Mouse (Mus musculus) stomach, embryonic 16.5 days (tissue): Measurements from ENCODE around the gene Mtap. TPM values are rescaled to one million over a fixed set of nuclear protein-coding genes. Genes with fewer than 3 reads are reported as not detected.

Experiments
- ATAC-seq: fragments of 200-750 bp; cut with Nextera tagmentation; 2 replicates; pipeline ENCODE4 v1.8.0; 2017; ENCODE audit warnings: moderate number of reproducible peaks, moderate TSS enrichment; ENCODE audit not compliant: insufficient read depth, low FRiP score
- H3K27ac ChIP-seq: fragments of 300-500 bp; sonication (generic); 2 replicates; pipeline ENCODE4 v1.5.1; 2014; ENCODE audit warnings: low read length
- H3K27me3 ChIP-seq: fragments of 300-500 bp; sonication (generic); 2 replicates; pipeline ENCODE4 v1.6.1; 2014; ENCODE audit warnings: low read length, control low read depth, mixed read lengths; ENCODE audit not compliant: control insufficient read depth, insufficient read depth
- H3K36me3 ChIP-seq: fragments of 300-500 bp; sonication (generic); 2 replicates; pipeline ENCODE4 v1.6.1; 2014; ENCODE audit warnings: low read length; ENCODE audit not compliant: control insufficient read depth, insufficient read depth
- H3K4me1 ChIP-seq: fragments of 300-500 bp; sonication (generic); 2 replicates; pipeline ENCODE4 v1.6.1; 2014; ENCODE audit warnings: low read length, control low read depth, mixed read lengths; ENCODE audit not compliant: control insufficient read depth, insufficient read depth
- H3K4me2 ChIP-seq: fragments of 300-500 bp; sonication (generic); 2 replicates; pipeline ENCODE4 v1.6.1; 2014; ENCODE audit warnings: low read depth, low read length, mixed read lengths
- H3K4me3 ChIP-seq: fragments of 300-500 bp; sonication (generic); replicated peaks from 2 replicates; pipeline ENCODE4 v1.5.1; 2014; ENCODE audit warnings: mild to moderate bottlenecking, low read length
- H3K9ac ChIP-seq: fragments of 300-500 bp; sonication (generic); 2 replicates; pipeline ENCODE4 v1.6.1; 2014; ENCODE audit warnings: low read length
- H3K9me3 ChIP-seq: fragments of 300-500 bp; sonication (generic); replicated peaks from 2 replicates; pipeline ENCODE4 v1.6.1; 2016; ENCODE audit warnings: low read length, control low read depth; ENCODE audit not compliant: control insufficient read depth
- WGBS: fragments of 180-500 bp; shearing (Covaris S2); extraction: QIAGEN DNeasy Blood & Tissue Kit; methylation state at CpG from one replicate; pipeline ENCODE4 v1.1.7; 2014; 5-methylcytosine and 5-hydroxymethylcytosine counted together
- polyA plus RNA-seq: library from polyadenylated mRNA; unstranded; fragments of >200 nt; fragmentation: Nextera tagmentation; extraction: Ambion mirVana; gene quantifications from 2 replicates; pipeline ENCODE4 v1.2.1, GENCODE M21; 2015

The Mtap gene
- polyA plus RNA-seq, 1 experiment from 2014 or later: 53.8 TPM

DNA sequence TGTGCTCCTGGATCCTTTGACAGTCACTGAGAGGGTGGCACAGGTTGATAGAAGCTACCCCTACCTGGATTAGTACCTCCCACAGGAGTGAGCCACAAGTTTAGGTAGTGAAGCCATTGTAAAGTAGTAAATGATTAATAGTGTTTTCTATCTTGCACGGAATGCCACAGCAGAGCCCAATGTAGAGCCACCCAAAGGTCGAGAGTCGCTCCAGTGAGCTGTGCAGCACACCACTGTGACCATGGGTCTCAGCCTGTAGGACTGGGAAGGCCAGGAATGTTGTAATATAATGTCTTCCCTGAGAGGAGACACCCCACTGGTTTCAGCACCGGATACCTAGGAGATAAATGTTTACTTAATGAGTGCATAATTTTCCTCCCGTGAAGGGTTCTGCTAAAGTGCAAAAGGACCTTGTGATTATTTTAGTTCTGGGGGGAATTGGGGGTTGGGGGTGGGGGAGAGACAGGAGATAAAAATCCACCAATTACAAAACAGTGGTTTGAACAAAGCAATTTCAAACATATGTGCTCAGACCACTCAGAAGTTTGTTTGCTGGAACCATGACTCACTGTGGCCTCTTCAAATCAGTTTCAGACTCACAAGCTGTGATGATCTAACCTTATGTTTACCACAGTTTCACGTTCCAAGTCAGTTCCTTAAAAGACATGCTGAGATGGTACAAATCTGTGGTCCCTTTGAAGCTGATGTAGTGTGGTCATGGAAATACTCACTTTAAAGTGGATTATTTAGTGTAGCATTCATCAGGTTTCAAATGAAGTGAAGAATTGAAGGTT lies 40.8 kb downstream of the Mtap start:
- Histone ChIP-seq H3K36me3 (peaks cover 29% of the 10 kb centered on the region), H3K9me3 (0 out of 2 replicates have a peak, but pooled peaks cover 4% of the 10 kb centered on the region), H3K9ac (no peak overlapping the region), H3K4me2 (no peak overlapping the region), H3K27ac (no peak overlapping the region), H3K4me1 (no peaks in the 10 kb centered on the region), H3K27me3 (no peaks in the 10 kb centered on the region), H3K4me3 (no peak overlapping the region)
- no peak for ATAC-seq
- WGBS: 59% methylated on average over 6 of the region's 6 CpGs

DNA sequence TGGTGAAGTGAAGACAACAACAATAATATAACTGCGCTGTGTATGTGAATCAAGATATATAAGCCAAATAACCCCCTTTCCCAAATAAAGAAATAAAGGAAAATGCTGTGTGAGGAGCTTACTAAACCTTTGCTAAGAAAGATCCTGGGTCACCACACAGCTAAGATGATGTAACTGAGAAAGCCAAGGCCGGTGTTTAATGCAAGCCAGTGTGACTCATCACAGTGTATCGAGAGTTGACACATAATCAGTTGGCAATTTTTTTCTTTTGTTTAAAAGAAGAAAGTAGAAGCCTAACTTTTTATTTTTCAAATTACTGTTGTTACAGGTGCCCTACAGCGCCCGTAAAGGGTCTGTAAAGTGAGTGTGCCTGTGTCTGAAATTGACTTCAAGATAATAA lies 43.2 kb downstream of the Mtap start:
- no peak overlapping the region for H3K4me3 ChIP-seq
- H3K9ac ChIP-seq: no peak overlapping the region
- H3K27me3 ChIP-seq: no peaks in the 10 kb centered on the region
- WGBS: 96% methylated on average over 5 of the region's 5 CpGs
- 0 out of 2 replicates have a peak, but pooled peaks cover 4% of the 10 kb centered on the region for H3K9me3 ChIP-seq
- H3K27ac ChIP-seq: no peak overlapping the region
- ATAC-seq: no peak
- no peaks in the 10 kb centered on the region for H3K4me1 ChIP-seq
- H3K4me2 ChIP-seq: no peak overlapping the region
- peaks cover 12% of the 10 kb centered on the region for H3K36me3 ChIP-seq

DNA sequence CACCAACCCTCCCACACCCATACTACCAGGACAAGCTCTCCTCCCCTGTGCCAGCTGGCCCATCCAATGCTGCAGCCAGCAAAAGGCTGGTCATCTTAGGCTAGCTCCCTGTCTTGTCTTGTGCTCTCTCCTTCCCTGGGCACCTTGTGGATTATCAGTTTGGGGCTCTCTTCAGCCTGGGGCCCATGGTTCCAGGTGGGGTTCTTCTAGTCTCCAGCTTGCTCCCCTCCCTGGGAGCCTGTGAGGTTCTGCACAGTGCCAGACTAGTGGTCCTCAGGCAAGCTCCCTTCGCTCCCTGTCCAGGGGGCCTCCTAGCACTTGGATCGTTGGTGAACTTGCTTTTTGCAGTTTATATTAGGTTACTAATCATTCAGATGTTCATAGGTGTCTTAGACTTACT lies 44.7 kb downstream of the Mtap start:
- Histone ChIP-seq H3K27ac (no peak overlapping the region), H3K9ac (no peak overlapping the region), H3K36me3 (peaks cover 8% of the 10 kb centered on the region), H3K4me2 (no peak overlapping the region), H3K4me3 (no peak overlapping the region), H3K9me3 (0 out of 2 replicates have a peak, but pooled peaks cover 4% of the 10 kb centered on the region), H3K27me3 (no peaks in the 10 kb centered on the region), H3K4me1 (no peaks in the 10 kb centered on the region)
- WGBS: 94% methylated on average over 2 of the region's 2 CpGs
- ATAC-seq: no peak

DNA sequence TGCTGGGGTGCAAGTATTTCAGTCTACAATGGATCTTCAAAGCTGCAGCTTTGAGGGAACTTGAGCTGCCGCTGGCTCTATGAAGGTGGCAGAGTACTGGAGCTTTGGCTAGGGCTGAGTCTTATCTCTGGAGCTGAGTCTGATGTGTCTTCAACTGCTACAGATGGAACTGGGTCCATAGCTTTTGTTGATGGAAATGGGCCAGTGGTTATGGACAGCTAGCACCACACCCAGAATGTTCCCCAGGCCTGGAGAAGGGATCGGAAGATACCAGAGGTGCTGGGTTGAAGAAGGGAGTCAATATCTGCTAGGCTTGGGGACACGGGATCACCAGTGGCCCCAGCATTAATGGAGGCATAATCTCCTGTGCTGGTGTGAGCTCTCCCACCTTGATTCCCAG lies 45.6 kb downstream of the Mtap start:
- Histone ChIP-seq H3K27ac (no peak overlapping the region), H3K4me2 (no peak overlapping the region), H3K4me3 (no peak overlapping the region), H3K9ac (no peak overlapping the region), H3K4me1 (no peaks in the 10 kb centered on the region), H3K9me3 (0 out of 2 replicates have a peak, but pooled peaks cover 4% of the 10 kb centered on the region), H3K36me3 (peaks cover 8% of the 10 kb centered on the region), H3K27me3 (no peaks in the 10 kb centered on the region)
- ATAC-seq: no peak
- over 99% methylated on average over 3 of the region's 3 CpGs for WGBS

DNA sequence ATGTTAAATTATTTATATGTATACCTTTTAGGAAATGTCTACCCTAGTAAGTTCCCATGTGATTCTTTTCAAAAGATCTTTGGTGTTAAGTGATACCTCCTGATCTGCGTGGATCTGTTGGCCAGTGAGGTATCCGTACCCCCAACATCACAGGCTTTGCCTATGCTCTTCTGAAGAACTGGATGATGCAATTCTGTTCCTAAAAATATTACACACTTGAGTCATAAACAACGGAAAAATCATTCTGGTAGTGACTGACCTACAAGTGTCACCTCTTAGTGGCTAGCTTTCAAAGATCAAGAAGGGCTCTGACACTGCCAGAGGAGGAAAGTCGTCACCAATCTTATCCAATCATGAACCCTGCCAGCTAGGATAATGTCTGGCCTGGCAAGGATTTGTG lies 58.6 kb downstream of the Mtap start:
- Histone ChIP-seq H3K4me1 (no peaks in the 10 kb centered on the region), H3K36me3 (no peaks in the 10 kb centered on the region), H3K9me3 (no peaks in the 10 kb centered on the region), H3K27ac (no peak overlapping the region), H3K27me3 (no peaks in the 10 kb centered on the region), H3K9ac (no peak overlapping the region), H3K4me2 (no peak overlapping the region), H3K4me3 (no peak overlapping the region)
- no peak for ATAC-seq
- 80% methylated on average over 4 of the region's 4 CpGs for WGBS

DNA sequence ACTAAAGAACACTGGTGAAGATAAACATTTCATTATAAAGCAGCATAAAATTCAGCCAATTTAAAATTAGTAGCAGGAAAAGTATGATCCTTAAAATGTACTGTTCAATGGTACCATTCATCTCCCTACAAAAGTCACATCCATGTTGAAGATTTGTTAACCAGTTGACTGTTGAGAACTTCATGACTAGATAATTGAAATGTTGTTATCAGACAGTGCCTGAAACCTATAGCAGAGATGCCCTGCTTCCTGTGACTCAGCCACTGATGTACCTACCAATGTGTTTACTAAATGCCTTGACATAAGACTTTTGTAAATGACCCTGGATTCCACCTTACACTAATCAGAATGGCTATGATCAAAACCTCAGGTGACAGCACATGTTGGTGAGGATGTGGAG lies 60.2 kb downstream of the Mtap start:
- Histone ChIP-seq H3K9me3 (no peaks in the 10 kb centered on the region), H3K4me1 (no peaks in the 10 kb centered on the region), H3K4me2 (no peak overlapping the region), H3K27ac (no peak overlapping the region), H3K27me3 (no peaks in the 10 kb centered on the region), H3K36me3 (no peaks in the 10 kb centered on the region), H3K9ac (no peak overlapping the region), H3K4me3 (no peak overlapping the region)
- no peak for ATAC-seq

DNA sequence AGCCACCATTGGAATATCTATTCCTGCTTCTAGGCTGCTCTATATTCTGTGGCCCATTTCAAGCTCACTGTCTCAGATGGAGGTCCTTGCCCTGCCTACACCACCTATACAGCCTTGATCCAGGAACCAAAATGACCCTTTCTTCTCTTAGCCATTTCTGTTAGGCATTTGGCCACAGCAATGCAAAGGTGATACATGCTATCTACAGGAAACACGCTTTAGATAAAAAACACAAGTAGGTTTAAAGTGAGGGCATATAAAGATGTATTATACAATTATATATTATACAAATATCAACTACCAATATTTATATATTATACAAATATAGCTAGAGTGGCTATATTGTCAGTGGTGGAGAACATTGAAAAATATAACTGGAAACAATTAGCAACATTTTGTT lies 63.9 kb downstream of the Mtap start:
- no peak for ATAC-seq
- no peaks in the 10 kb centered on the region for H3K36me3 ChIP-seq
- H3K27me3 ChIP-seq: no peaks in the 10 kb centered on the region
- no peak overlapping the region for H3K4me2 ChIP-seq
- no peak overlapping the region for H3K4me3 ChIP-seq
- H3K9me3 ChIP-seq: no peaks in the 10 kb centered on the region
- 81% methylated on average over 1 of the region's 1 CpGs for WGBS
- no peak overlapping the region for H3K9ac ChIP-seq
- H3K27ac ChIP-seq: no peak overlapping the region
- H3K4me1 ChIP-seq: no peaks in the 10 kb centered on the region

DNA sequence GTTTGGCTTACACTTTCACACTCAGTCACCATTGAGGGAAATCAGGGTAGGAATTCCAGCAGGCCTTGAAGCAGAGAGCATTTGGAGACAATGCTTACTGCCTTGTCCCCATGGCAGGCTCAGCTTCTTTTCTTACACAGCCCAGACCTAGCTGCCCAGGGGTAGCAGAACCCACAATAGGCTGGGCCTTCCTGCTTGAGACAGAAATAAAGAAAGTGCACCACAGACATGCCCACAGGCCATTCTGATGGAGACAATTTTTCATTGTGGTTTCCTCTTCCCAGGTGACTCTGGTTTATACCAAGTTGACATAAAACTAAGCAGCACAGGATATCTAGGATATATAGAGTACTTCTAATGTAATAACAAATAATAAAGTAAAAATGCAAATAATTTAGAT lies 72.4 kb downstream of the Mtap start:
- Histone ChIP-seq H3K4me2 (no peak overlapping the region), H3K27ac (no peak overlapping the region), H3K4me1 (no peaks in the 10 kb centered on the region), H3K36me3 (no peaks in the 10 kb centered on the region), H3K9me3 (no peaks in the 10 kb centered on the region), H3K9ac (no peak overlapping the region), H3K27me3 (no peaks in the 10 kb centered on the region), H3K4me3 (no peak overlapping the region)
- no peak for ATAC-seq

DNA sequence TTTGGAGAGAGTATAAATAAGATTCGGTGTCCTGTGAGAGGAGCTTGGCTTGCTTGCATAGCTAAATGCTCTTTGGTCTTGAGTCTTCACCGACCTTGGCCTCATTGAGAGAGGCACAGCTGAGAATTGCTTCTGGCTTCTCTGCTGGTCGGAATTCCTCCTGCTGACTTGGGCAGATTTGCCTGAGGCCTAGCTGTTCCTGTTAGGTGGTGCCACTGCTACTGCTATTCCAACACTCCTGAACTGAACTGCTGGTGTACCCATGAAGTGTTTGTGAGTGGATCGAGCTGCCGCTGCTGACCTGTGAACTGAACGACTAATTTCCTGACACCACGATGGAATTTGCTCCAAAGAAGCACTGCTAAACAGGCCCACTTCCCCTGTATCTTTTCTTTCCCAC lies 73.4 kb downstream of the Mtap start:
- H3K4me3 ChIP-seq: no peak overlapping the region
- no peaks in the 10 kb centered on the region for H3K4me1 ChIP-seq
- H3K4me2 ChIP-seq: no peak overlapping the region
- H3K9me3 ChIP-seq: no peaks in the 10 kb centered on the region
- H3K9ac ChIP-seq: no peak overlapping the region
- 67% methylated on average over 7 of the region's 7 CpGs for WGBS
- no peaks in the 10 kb centered on the region for H3K27me3 ChIP-seq
- no peak overlapping the region for H3K27ac ChIP-seq
- no peaks in the 10 kb centered on the region for H3K36me3 ChIP-seq
- ATAC-seq: no peak
